Mouse (Mus musculus) adrenal gland, postnatal 14 days (tissue): Measurements from ENCODE around the gene Wasf2. TPM values are rescaled to one million over a fixed set of nuclear protein-coding genes. Genes with fewer than 3 reads are reported as not detected.
"Not testable (repeated sequence)": the region's sequence is repeated elsewhere in the genome, so short reads cannot be mapped to it uniquely, and the experiment has no call there.

Source experiments
- DNase-seq: peaks from one replicate; pipeline ENCODE4 v3.0.0; 2021; ENCODE audit warnings: mixed read lengths
- long read RNA-seq, 2 experiments: library from polyadenylated mRNA; stranded (forward); transcript quantifications; one replicate each; pipeline ENCODE4 v2.0.0; 2021
- total RNA-seq: library from RNA; stranded (reverse); gene quantifications from 2 replicates; pipeline ENCODE4 v1.2.3, GENCODE M21; 2021

Wasf2 gene
- 117 and 150 TPM in 2 replicates for total RNA-seq
- long read RNA-seq, experiment 1, full-length matches to known transcripts: 3 of 17 reads
- long read RNA-seq, experiment 1, partial matches to known transcripts: 14 of 17 reads
- long read RNA-seq, experiment 1, other reads (novel, unspliced or antisense): 0 of 17 reads
- long read RNA-seq, experiment 2, full-length matches to known transcripts: 1 of 12 reads
- long read RNA-seq, experiment 2, partial matches to known transcripts: 11 of 12 reads
- long read RNA-seq, experiment 2, other reads (novel, unspliced or antisense): 0 of 12 reads

DNA sequence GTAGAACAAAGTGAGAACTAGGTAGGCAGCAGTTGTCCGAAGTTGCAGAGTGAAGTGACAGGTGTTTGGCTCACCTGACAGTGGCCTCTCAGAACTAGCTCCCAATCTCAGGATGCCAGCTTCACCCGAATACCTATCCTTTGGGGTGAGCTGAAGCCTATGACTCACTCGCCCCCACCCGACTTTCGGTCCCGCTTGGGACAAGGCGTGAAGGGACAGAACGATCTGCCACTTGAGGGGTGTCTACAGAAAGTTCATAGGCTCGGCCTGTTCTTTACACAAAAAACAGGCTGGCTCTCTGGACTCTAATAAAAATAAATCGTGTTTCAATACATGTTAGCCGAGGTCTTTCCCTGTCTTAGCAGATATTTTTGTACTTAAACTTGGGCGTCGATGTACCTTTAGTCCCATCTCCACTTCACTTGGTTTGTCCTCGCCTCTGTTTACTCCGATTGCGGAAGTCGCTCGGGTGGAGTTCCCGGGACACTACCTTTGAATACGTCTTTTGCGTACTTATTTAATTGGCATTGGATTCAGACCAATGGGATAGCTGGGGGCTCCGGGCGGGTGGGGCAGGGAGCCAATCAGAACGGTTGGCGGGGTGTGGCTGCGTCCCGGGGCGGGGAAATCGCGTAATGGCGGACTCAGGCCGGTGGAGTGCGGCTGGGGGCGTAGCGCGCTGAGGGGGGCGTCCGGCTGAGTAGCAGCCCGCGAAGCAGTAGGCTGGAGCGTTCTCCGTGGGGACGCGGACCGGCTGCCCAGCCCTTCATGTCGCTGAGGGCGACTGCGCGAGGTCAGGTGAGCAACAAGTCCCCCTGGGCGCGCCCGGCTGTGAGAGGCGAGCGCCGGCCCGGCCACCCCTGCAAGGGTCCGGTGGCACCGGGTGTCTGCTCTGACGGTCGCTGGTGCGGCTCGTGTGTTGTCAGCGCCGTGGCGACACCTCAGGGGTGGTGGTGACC lies at the start of gene Wasf2:
TSS of gene Wasf2 (plus strand) at position 575 of the 959 bp plus-strand sequence.
- peak; percentile 96 for DNase-seq

DNA sequence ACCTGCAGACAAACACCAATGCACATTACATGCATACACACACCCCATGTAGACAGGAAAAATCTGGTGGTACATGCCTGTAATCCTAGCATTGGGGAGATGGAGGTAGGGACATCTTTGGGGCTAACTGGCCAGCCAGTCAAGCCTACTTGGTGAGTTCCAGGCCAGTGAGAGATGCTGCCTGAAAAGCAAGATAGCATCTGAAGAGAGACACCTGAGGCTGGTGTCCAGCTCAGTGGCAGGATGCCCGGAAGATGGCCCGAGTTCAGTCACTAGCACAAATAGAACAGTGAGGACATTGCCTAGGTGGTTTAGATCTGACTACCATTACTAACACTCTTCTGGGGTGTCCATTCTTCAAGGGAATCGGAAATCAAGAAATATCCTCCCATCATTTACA lies 49.4 kb upstream of the Wasf2 start:
- DNase-seq: no peak

DNA sequence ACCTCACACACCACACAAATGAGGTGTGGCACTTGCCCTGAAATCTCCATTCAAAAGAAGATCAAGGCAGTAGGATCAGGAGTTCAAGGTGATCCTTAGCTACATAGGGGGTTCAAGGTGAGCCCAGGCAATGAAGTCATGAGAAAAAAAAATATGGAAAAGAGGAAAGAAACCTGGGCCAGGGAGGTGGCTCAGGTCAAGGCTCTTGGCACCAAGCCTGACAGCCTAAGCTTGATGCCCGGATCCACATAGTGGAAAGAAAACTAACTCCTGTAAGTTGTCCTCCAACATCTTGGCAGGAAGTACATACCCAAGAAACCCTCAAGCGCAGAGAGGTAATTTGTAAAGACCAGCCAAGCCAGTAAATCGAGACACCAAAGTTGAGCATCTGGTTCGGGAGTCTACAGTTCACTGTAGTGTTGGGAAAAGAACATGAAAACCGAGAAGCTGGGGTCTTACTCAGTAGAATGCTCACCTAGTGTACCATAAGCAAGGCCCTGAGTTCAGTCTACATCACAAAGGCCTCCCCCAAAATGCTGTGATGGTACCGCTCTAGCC lies 48.0 kb upstream of the Wasf2 start:
- peak; percentile 62 for DNase-seq

GRCm38 (mm10) chr4:133083991-133084861 lies 46.1 kb upstream of the Wasf2 start:
- DNase-seq: peak; percentile 70

DNA sequence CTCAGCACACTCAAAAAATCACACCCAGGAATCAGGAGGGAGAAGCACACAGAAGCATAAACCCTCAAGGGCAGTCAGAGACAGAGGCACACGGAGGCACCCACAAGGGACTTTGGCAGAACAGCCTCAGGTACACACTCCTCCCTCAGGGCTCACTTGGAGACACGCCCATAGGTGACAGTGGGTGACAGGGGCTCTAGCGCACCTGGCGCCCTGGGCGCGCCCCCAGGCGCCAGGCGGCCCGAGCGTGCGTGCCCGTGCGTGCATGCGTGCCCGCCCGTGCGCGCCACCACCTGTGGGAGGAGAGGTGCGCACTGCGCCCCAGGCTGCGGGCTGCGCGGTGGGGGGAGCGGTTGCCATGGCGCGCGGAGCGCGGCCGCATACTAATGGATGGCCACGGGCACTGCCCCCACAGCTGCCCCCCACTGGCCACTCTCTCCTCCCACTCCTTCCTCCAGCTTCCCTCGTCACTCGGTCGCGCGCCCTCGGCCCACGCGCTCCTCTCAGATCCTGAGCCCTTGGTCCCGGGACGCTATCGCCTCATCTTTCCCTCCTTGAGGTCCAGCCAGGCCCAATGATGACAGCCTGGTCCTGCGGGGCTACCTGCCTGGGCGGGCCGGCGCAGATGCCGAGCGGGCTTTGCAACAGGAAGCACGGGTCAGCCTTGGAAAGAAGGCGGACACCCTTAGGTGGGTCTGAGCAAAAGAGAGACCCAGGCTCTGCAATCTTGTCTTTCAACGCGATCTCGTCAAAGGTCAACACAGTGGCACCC lies 45.1 kb upstream of the Wasf2 start:
- peak; percentile 79 for DNase-seq

- no peak for DNase-seq
Observed at GRCm38 (mm10) chr4:133085783-133086342, 44.4 kb upstream of the Wasf2 start.

GRCm38 (mm10) chr4:133087177-133087714 lies 43.1 kb upstream of the Wasf2 start:
- no peak for DNase-seq

GRCm38 (mm10) chr4:133087835-133088234 lies 42.5 kb upstream of the Wasf2 start:
- DNase-seq: peak; percentile 53

GRCm38 (mm10) chr4:133089319-133089718 lies 41.0 kb upstream of the Wasf2 start:
- no peak for DNase-seq

DNA sequence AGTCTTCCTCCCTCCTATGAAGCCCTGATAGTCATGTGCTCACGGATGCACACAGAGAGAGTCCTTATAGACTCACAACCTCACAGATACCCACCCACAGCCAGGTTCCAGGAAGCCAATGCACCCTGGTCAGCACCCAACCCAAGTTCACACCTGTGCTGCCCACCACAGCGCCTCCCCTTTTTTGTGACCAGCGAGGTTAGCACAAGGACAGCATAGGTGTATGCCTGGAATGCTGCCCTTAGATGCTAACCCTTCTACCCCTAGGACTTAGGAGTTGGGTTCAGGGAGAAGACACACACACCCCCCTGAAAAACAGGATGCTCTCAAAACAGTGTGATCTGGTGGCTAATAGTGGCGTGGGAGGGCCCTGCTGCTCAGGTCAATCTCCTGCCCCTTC lies 40.5 kb upstream of the Wasf2 start:
- DNase-seq: no peak

GRCm38 (mm10) chr4:133090276-133090719 lies 40.0 kb upstream of the Wasf2 start:
- DNase-seq: no peak

DNA sequence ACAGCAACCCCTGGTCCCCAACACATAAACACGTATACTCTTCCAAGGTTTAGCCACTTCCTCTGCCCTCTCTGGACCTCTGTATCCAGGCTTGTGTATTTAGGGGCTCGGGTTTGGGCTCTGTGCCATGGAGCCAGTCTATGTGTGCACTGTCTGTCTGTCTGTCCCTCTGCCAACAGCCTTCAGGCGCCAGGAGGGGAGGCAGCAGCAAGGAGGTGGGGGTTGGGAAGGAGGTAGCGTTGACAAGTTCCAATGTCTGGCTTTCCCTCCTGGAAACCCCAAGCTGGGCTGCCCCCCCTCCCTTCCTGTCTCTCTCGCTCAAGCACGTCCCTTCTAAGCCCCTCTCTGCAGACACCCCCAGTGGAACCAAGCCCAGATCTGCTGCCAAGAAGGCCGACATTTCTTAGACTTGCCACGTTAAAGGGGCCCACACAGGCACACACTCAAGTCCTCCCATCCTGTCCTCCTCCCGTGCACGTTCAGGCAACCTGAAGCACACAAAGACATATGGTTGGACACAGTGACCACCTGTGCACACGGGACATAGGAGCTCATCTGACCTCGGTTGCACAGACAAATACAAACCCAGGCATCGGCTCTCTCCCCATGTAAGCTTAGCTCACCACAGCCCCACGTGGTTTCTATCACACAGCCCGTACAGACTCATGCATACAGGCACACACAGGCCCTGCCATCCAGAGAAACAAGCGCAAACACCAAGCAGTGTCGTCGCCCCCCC lies 39.4 kb upstream of the Wasf2 start:
- peak; percentile 65 for DNase-seq

DNA sequence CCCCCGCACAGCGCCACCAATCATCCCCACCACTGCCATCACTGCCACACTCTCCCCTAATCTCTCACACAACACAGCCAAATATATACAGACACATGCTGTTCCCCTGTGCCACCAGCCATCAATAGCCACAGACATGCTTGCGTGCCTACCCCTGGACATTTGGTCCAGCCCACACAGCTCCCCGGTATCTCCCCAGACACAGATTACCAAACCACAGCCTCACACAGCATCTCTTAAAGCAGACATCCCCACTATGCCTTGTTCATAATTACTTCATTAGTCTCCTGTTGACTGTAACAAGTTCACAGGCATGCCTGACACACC lies 38.9 kb upstream of the Wasf2 start:
- DNase-seq: no peak

DNA sequence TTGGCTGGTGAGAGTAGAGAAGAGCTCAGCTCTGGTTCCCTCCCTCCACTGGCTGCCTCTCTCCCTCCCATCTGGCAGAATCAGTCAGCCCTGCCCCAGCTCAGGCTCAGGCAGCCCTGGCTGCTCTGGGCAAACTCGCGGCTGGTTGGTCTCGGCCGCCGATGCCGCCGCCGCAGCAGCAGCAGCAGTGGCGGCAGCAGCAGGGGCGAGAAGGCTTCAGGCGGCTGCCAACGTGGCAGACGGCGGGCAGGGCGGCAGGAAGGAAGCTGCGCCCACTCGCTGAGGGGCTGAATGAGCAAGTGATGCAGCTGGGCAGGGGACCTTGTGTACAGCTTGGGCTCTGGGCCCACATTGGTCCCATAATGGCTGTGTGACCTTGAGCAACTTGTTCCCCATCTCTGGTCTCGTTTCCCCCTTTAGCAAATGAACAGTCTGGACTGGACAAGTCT lies 37.8 kb upstream of the Wasf2 start:
- peak; percentile 77 for DNase-seq

- DNase-seq: no peak
Observed at GRCm38 (mm10) chr4:133093056-133093455, 37.2 kb upstream of the Wasf2 start.

DNA sequence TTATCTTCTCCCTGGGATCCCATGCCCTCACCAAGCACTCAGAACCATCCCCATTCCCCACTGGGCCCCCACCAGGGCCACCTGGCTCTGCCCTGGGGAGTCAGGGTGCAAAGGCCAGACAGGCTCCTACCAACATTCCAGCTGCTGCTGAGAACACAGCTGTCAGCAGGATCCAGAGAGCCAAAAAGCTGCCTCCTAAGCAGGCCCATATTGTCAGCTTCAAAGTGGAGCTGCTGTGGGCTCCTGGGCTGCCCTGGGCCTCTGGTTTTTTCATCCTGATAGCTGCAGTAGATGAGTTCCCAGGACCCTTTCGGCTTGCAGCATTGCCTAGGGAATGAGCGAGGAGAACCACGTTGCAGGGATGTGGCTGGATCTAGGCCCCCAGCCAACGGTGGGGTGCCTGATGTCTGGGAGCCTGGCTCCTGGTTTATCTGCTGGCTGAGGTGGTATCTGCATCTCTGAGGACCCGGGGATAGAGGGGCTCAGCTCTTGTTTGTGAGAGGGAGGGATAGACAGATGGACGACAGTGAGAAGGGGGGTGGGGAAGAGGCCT lies 36.7 kb upstream of the Wasf2 start:
- DNase-seq: no peak

GRCm38 (mm10) chr4:133094255-133094654 lies 36.0 kb upstream of the Wasf2 start:
- DNase-seq: no peak

DNA sequence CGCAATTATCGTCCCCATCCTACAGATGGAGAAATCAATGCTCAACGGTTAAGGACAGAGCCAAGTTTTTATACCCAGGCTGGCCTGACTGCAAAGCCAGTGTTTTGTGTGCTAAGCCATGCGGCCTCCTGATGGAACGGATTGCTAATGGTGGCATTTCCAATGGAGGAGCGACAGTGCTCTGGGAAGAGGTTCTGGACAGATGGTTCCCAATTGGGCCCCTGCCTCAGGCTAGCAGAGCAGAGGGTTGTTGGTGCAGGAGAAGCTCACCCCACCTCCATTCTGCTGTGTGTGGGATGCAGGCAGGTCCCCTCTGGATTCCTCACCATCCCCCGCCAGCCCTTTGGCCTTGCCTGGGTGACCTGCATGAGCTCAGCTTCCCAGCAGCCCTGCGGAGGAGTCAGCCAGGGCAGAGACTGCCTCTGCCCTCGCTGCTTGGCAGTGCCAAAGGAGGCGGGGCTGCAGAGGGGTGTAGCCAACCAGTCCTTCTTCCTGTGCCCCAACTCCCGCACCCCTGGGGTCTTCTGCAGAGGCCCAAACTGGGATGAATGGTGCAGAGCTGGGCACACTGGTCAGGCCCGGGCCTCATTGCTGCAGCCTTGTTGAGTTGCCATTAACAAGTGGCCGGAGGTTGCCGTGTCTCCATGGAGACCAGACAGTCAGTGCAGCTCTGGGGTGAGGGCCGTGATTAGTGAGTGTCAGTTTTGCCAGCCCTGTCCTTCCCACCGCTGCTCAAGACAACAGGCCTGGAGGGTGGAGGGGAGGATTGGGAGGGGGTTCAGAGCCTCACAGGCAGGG lies 35.2 kb upstream of the Wasf2 start:
- peak; percentile 94 for DNase-seq

GRCm38 (mm10) chr4:133095734-133096065 lies 34.6 kb upstream of the Wasf2 start:
- not testable (repeated sequence) for DNase-seq
